Mouse (Mus musculus) embryonic fibroblast, embryonic 13.5 days (primary cell): ENCODE results near the gene Gm4969.

Experiments
- CTCF ChIP-seq: IDR thresholded peaks from 2 replicates; pipeline ENCODE4 v1.5.1; 2011; ENCODE audit warnings: mild to moderate bottlenecking, control low read depth, low read length, moderate library complexity, borderline replicate concordance; ENCODE audit not compliant: insufficient read depth
- POLR2A ChIP-seq: IDR thresholded peaks from 2 replicates; pipeline ENCODE4 v1.6.1; 2011; ENCODE audit warnings: low read depth, mild to moderate bottlenecking, control low read depth, low read length, moderate library complexity

DNA sequence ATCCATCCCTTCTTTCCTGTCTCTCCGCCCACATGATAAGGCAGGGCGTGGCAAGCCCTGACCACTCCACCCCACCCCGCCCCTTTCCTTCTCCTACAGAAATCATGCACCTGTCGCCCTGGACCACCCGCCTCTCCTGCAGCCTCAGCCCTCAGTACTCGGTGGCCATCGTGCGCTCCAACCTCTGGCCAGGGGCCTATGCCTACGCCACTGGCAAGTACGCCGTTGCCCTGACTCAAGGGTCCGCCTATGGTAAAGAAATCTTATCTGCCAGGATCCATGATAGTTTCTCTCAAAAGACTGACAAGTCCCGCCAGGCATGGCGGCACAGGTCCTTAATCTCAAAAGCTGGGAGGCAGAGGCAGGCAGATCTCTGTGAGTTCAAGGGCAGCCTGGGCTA, 50.2 kb downstream of the Gm4969 start:
- TF ChIP-seq CTCF (no peak), POLR2A (no peak)
